Mouse (Mus musculus) ES-E14 (cell line): ENCODE measurements around the gene Trpv4. TPM values are rescaled to one million over a fixed set of nuclear protein-coding genes. Genes with fewer than 3 reads are reported as not detected.

Experiments used
- DNase-seq: peaks from one replicate; pipeline ENCODE4 v3.0.0-alpha.2; 2013; ENCODE audit warnings: low read depth, low spot score
- H3K27ac ChIP-seq: 2 replicates; pipeline ENCODE4 v1.5.1; 2012; ENCODE audit warnings: low read depth, mild to moderate bottlenecking, low read length, moderate library complexity, mixed read lengths; ENCODE audit not compliant: poor library complexity, insufficient read depth, severe bottlenecking
- H3K36me3 ChIP-seq: 2 replicates; pipeline ENCODE4 v1.6.1; 2012; ENCODE audit warnings: mild to moderate bottlenecking, low read length, moderate library complexity, mixed read lengths; ENCODE audit not compliant: control insufficient read depth, poor library complexity, insufficient read depth, severe bottlenecking
- H3K4me1 ChIP-seq, 2 experiments: fragments of 150-350 bp in 1 of 2; sonication (generic) in 1 of 2; 2 replicates each; pipeline ENCODE4 v1.6.1; 2012; ENCODE audit warnings: low read length in 2 of 2, mild to moderate bottlenecking in 1 of 2, mixed read lengths in 1 of 2; ENCODE audit not compliant: control insufficient read depth in 2 of 2, insufficient read depth in 2 of 2, poor library complexity in 1 of 2
- H3K4me3 ChIP-seq, 2 experiments: fragments of 150-350 bp in 1 of 2; sonication (generic) in 1 of 2; 2 replicates each; pipeline ENCODE4 v1.5.1; 2012; ENCODE audit warnings: low read length in 2 of 2, low read depth in 1 of 2, mild to moderate bottlenecking in 1 of 2, mixed read lengths in 1 of 2; ENCODE audit not compliant: insufficient read depth in 1 of 2, poor library complexity in 1 of 2, severe bottlenecking in 1 of 2
- H3K9ac ChIP-seq: 2 replicates; pipeline ENCODE4 v1.6.1; 2012; ENCODE audit warnings: low read depth, mild to moderate bottlenecking, low read length, mixed read lengths; ENCODE audit not compliant: poor library complexity, insufficient read depth, severe bottlenecking
- H3K9me3 ChIP-seq: fragments of 150-350 bp; sonication (generic); 2 replicates; pipeline ENCODE4 v1.6.1; 2012; ENCODE audit warnings: low read depth, mild to moderate bottlenecking, low read length; ENCODE audit not compliant: control insufficient read depth, insufficient read depth
- CHD2 ChIP-seq: IDR thresholded peaks from 2 replicates; pipeline ENCODE4 v1.6.1; 2014; ENCODE audit warnings: mild to moderate bottlenecking, low read depth, low read length, inconsistent platforms
- HCFC1 ChIP-seq: IDR thresholded peaks from 2 replicates; pipeline ENCODE4 v1.6.1; 2012; ENCODE audit warnings: low read length, inconsistent platforms, borderline replicate concordance; ENCODE audit not compliant: insufficient read depth
- MAFK ChIP-seq: IDR thresholded peaks from 2 replicates; pipeline ENCODE4 v1.6.1; 2014; ENCODE audit warnings: mild to moderate bottlenecking, low read depth, low read length, inconsistent platforms; ENCODE audit not compliant: insufficient read depth
- ZC3H11A ChIP-seq: IDR thresholded peaks from 2 replicates; pipeline ENCODE4 v1.6.1; 2012; ENCODE audit warnings: low read depth, mild to moderate bottlenecking, inconsistent platforms, low read length, borderline replicate concordance
- ZNF384 ChIP-seq: IDR thresholded peaks from 2 replicates; pipeline ENCODE4 v1.6.1; 2012; ENCODE audit warnings: low read depth, low read length, inconsistent platforms
- in situ Hi-C, 2 experiments: fragments of 600-800 bp; cut with MboI; formaldehyde crosslinking; loops; one replicate each; pipeline ENCODE4 v1.15.1; 2025; ENCODE audit warnings: low sequenced_read_pairs in 2 of 2, inconsistent platforms in 1 of 2; ENCODE audit not compliant: unreplicated experiment in 2 of 2
- total RNA-seq: library from RNA; depleted of rRNA; stranded (reverse); fragments of 300-350 nt; gene quantifications from 2 replicates; pipeline ENCODE4 v1.2.3, GENCODE M21; 2012

The Trpv4 gene
- total RNA-seq, 1 experiment = 1.4 TPM

- H3K9me3 ChIP-seq = no peaks in the 10 kb centered on the region
These were observed 40.0 kb upstream of the Trpv4 start for GRCm38 (mm10) chr5:114698044-114698746.

GRCm38 (mm10) chr5:114696939-114697338 is 38.7 kb upstream of the Trpv4 start:
- Histone ChIP-seq H3K4me1 (peaks cover 1 to 12% of the 10 kb centered on the region in 2 experiments; a peak in 2 of 4 replicates), H3K4me3 (peak overlapping the region; percentile 39 to 40; a peak in 3 of 4 replicates), H3K9me3 (no peaks in the 10 kb centered on the region), H3K9ac (peak overlapping the region; percentile 50; the same call in 1 of the 2 replicates), H3K36me3 (no peaks in the 10 kb centered on the region), H3K27ac (no peak overlapping the region)
- no peak for TF ChIP-seq ZC3H11A
- DNase-seq = peak; percentile 92
- in situ Hi-C loops = no loop called here

More at GRCm38 (mm10) chr5:114698044-114698746, 40.0 kb upstream of the Trpv4 start:
- TF ChIP-seq ZNF384 (no peak), HCFC1 (no peak), CHD2 (no peak), MAFK (no peak), ZC3H11A (no peak)
- in situ Hi-C loops = no loop called here
- Histone ChIP-seq H3K4me3 (no peak overlapping the region), H3K27ac (no peak overlapping the region), H3K4me1 (peaks cover 1 to 11% of the 10 kb centered on the region in 2 experiments; a peak in 2 of 4 replicates), H3K36me3 (no peaks in the 10 kb centered on the region), H3K9ac (peak overlapping the region; percentile 5; the same call in 1 of the 2 replicates)
- DNase-seq = no peak

- peaks cover 1 to 13% of the 10 kb centered on the region in 2 experiments; a peak in 2 of 4 replicates for H3K4me1 ChIP-seq
- no peak overlapping the region for H3K27ac ChIP-seq
- H3K9me3 ChIP-seq = no peaks in the 10 kb centered on the region
- no peak overlapping the region for H3K9ac ChIP-seq
- in situ Hi-C loops = no loop called here
- DNase-seq = no peak
- TF ChIP-seq CHD2 = no peak
- 0 out of 2 replicates have a peak, but pooled peaks have one; percentile 36 for TF ChIP-seq ZNF384
- H3K4me3 ChIP-seq = no peak overlapping the region
- H3K36me3 ChIP-seq = no peaks in the 10 kb centered on the region
These were observed 37.6 kb upstream of the Trpv4 start for GRCm38 (mm10) chr5:114695775-114696174.

GRCm38 (mm10) chr5:114690633-114691567 is 32.7 kb upstream of the Trpv4 start, which contains the start of gene Gltp:
Gene Gltp, minus strand, starts transcription at chr5:114690984.
- no peaks in the 10 kb centered on the region for H3K36me3 ChIP-seq
- peak within 1 kb of the TSS; percentile 54; the same call in 1 of the 2 replicates for H3K27ac ChIP-seq
- H3K9ac ChIP-seq = peak within 1 kb of the TSS; percentile 81
- peak; percentile 65; the same call in 1 of the 2 replicates for TF ChIP-seq CHD2
- TF ChIP-seq ZC3H11A = no peak
- H3K4me3 ChIP-seq = peak within 1 kb of the TSS; percentile 87 to 88
- no peaks in the 10 kb centered on the region for H3K9me3 ChIP-seq
- DNase-seq = peak; percentile 90
- peaks cover 1 to 15% of the 10 kb centered on the region in 2 experiments; a peak in 1 of 4 replicates for H3K4me1 ChIP-seq
- in situ Hi-C loops = no loop called here
